11 mouse cellular contexts compared by ENCODE assay signal in genomic region chr1:106241059-106241458, GRCm38 (mm10).
DNase-seq lines count a peak whose midpoint lies in the region; ATAC-seq lines count a peak whose summit lies in the region.
"Had no signal": no experiment of that assay in that cellular context is flagged by ENCODE, and none has a peak within 500 bp of the region (broad histone marks: within the 10 kb centered on the region; RNA-seq: fewer than 3 reads in every experiment).

No protein-coding gene starts in this region.

- no peak for DNase-seq in heart, postnatal 36 days
- DNase-seq in midbrain, embryonic 10.5 days (ENCODE audit: low spot score), result no peak
- peak; percentile 40 to 63 for DNase-seq in cerebellum, postnatal 14 days
- DNase-seq in left cerebral cortex, adult 9 months (ENCODE audit: low spot score in 2 of 2), result peak; percentile 51 to 60
- no peak for DNase-seq in adrenal gland, postnatal 4 days (ENCODE audit: low spot score in 2 of 2)
- no peak for DNase-seq in embryo, embryonic 9.5 days (ENCODE audit: extremely low spot score)
- DNase-seq: heart, postnatal 10 days; liver, postnatal 0 days had no signal

- H3K4me1 ChIP-seq in heart, embryonic 15.5 days (replicated peaks), result peaks cover 34% of the 10 kb centered on the region
- H3K4me1 ChIP-seq in midbrain, embryonic 15.5 days, result 0 out of 2 replicates have a peak, but pooled peaks cover 4% of the 10 kb centered on the region
- H3K4me1 ChIP-seq in midbrain, embryonic 10.5 days, result no peaks in the 10 kb centered on the region; the same call in 1 of the 2 replicates

- H3K9ac ChIP-seq in heart, embryonic 15.5 days, result no peak overlapping the region
- no peak overlapping the region for H3K9ac ChIP-seq in midbrain, embryonic 15.5 days
- H3K9ac ChIP-seq: liver, postnatal 0 days had no signal

- peak overlapping the region; percentile 13; the same call in 1 of the 2 replicates for H3K27ac ChIP-seq in heart, embryonic 15.5 days
- H3K27ac ChIP-seq in midbrain, embryonic 15.5 days, result no peak overlapping the region
- no peak overlapping the region for H3K27ac ChIP-seq in midbrain, embryonic 10.5 days (replicated peaks)

- H3K27me3 ChIP-seq in heart, embryonic 15.5 days, result no peaks in the 10 kb centered on the region
- H3K27me3 ChIP-seq in midbrain, embryonic 15.5 days (replicated peaks), result no peaks in the 10 kb centered on the region
- no peaks in the 10 kb centered on the region for H3K27me3 ChIP-seq in midbrain, embryonic 10.5 days (ENCODE audit: low read depth, poor library complexity, severe bottlenecking)
- H3K27me3 ChIP-seq: CH12.LX had no signal

- no peak for ATAC-seq in heart, embryonic 15.5 days (replicated peaks; ENCODE audit: insufficient number of reproducible peaks, insufficient read depth, low FRiP score, low read depth)
- ATAC-seq in midbrain, embryonic 15.5 days (replicated peaks), result peak; percentile 26; the same call in 1 of the 2 replicates
- ATAC-seq: liver, postnatal 0 days had no signal

- H3K36me3 ChIP-seq in heart, embryonic 15.5 days, result no peaks in the 10 kb centered on the region
- no peaks in the 10 kb centered on the region for H3K36me3 ChIP-seq in midbrain, embryonic 15.5 days (replicated peaks)
- peaks cover 7% of the 10 kb centered on the region for H3K36me3 ChIP-seq in midbrain, embryonic 10.5 days

- peaks cover 5% of the 10 kb centered on the region; the same call in 1 of the 2 replicates for H3K9me3 ChIP-seq in heart, embryonic 15.5 days (replicated peaks)
- H3K9me3 ChIP-seq in midbrain, embryonic 15.5 days, result no peaks in the 10 kb centered on the region
- H3K9me3 ChIP-seq in midbrain, embryonic 10.5 days (replicated peaks), result 0 out of 2 replicates have a peak, but pooled peaks cover 8% of the 10 kb centered on the region

- H3K4me2 ChIP-seq in heart, embryonic 15.5 days, result no peak overlapping the region
- no peak overlapping the region for H3K4me2 ChIP-seq in midbrain, embryonic 15.5 days

- 81% methylated on average over 1 of the region's 1 CpGs for WGBS in heart, embryonic 15.5 days
- 49% methylated on average over 1 of the region's 1 CpGs for WGBS in midbrain, embryonic 15.5 days
- 86% methylated on average over 1 of the region's 1 CpGs for WGBS in midbrain, embryonic 10.5 days

- no peak overlapping the region for H3K4me3 ChIP-seq in heart, embryonic 15.5 days
- H3K4me3 ChIP-seq in midbrain, embryonic 15.5 days, result no peak overlapping the region
- no peak overlapping the region for H3K4me3 ChIP-seq in midbrain, embryonic 10.5 days

- intact Hi-C loops in heart, postnatal 36 days (cut with DNase I), result loop anchor here (5.0 to 10.0 kb wide), 2 partner anchors 121 to 166 kb away; no protein-coding TSS in a partner anchor

Comparison
In these comparisons a context has a peak if more than half of its experiments do, and no peak if none do; other contexts are left out.
1. DNase-seq: peak in cerebellum, postnatal 14 days (2 of 2) and left cerebral cortex, adult 9 months (2 of 2); none in heart, postnatal 36 days (0 of 2), midbrain, embryonic 10.5 days (single experiment), adrenal gland, postnatal 4 days (0 of 2) and embryo, embryonic 9.5 days (single experiment).